Mouse (Mus musculus): ENCODE measurements around the gene Camsap2. TPM values are rescaled to one million over a fixed set of nuclear protein-coding genes. Genes with fewer than 3 reads are reported as not detected.
A peak's percentile ranks its signal among the peaks of the same experiment; 100 is the strongest.

Gene Camsap2
- polyA plus RNA-seq, 1 experiment from 2014 or later: 38.2 TPM

DNA sequence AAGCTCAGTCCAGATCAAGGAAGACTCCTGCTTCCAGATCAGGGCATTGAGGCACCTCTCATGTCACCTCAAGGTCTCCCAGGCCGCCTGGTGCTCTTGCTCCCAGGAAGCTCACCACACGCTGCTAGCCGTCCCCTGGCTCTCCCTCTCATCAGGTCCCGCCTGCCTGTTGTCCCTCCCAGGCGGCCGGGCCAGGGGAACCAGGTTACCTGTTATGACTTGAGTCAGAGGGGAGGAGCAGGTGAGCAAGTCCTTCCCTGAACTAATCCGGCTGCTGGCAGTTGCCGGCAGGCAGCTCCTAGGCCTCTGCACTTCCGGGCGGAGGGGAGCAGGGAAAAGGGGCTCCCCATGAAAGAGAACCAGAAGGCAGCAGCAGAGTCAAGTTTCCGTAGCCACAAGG lies 115.7 kb downstream of the Camsap2 start:
- Histone ChIP-seq H3K4me3 (peak overlapping the region; percentile 5; the same call in 1 of the 2 replicates), H3K4me1 (peaks cover 65% of the 10 kb centered on the region), H3K27me3 (no peaks in the 10 kb centered on the region)

DNA sequence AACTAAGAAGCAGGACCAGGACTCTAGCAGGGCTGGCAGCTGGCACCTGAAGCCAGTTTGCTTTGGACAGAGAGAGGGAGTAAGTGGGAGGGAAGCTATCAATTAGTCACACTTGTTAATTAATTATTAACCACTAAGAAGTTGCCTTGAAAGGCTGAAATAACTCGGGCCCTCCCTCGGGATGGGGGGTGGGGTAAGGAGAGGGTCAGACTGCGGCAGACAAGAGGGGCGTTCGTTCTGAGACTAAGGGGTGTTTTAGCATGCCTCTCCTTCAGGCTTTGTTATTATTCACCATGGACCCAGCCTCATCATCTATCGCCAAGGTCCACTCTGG lies 116.9 kb downstream of the Camsap2 start:
- peak; percentile 32; the same call in 1 of the 2 replicates for ATAC-seq (ENCODE audit: low FRiP score)
- Histone ChIP-seq H3K4me2 (replicated peaks) (peak overlapping the region; percentile 32), H3K27me3 (no peaks in the 10 kb centered on the region), H3K4me1 (peaks cover 63% of the 10 kb centered on the region), H3K9me3 (replicated peaks) (no peaks in the 10 kb centered on the region), H3K36me3 (peaks cover 8% of the 10 kb centered on the region), H3K9ac (0 out of 2 replicates have a peak overlapping the region, but pooled peaks have one; percentile 11), H3K4me3 (no peak overlapping the region), H3K27ac (no peak overlapping the region)
- WGBS: 16% methylated on average over 6 of the region's 6 CpGs

More for the DNA sequence above, 115.7 kb downstream of the Camsap2 start:
- Histone ChIP-seq H3K36me3 (no peaks in the 10 kb centered on the region; the same call in 1 of the 2 replicates), H3K4me2 (replicated peaks) (peak overlapping the region; percentile 72), H3K9me3 (replicated peaks) (no peaks in the 10 kb centered on the region), H3K27ac (no peak overlapping the region; the same call in 1 of the 2 replicates), H3K9ac (peak overlapping the region; percentile 42)
- WGBS: 22% methylated on average over 11 of the region's 11 CpGs
- no peak for ATAC-seq (ENCODE audit: low FRiP score)

DNA sequence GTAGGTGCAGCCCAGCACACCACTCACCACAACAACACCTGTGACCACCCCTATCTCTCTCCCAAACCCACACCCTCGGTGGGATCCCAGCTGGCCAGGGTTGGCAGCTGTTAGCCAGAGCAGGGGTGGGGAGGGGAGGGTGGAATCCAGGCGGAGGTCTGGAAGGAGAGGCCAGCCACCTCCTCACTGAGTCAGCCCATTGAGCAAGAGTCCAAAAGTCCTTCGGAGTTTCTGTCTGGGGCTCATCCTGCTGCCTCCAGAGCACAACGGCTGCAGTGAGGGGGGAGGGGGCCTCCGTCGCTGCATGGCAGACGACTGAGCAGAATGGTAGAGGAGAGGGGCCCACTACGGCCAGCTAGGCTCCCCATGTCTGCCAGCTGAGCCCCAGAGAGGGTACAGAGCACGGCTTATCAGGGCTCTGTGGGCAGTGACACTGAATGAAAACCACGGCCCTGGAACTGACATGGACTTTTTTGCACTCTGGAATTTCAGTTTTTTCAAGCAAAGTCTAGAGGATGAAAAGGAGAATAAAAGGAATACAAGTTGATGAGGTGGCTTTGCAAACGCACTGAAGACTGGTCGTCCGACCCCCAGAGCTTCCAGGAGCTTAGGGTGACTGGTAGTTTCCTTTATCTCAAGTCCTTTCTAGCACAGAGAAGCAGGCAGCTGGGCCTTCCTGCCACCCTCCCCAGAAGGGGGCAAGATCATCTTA lies 117.4 kb downstream of the Camsap2 start:
- peaks cover 12% of the 10 kb centered on the region for H3K36me3 ChIP-seq
- no peak overlapping the region; the same call in 1 of the 2 replicates for H3K9ac ChIP-seq
- H3K27ac ChIP-seq: no peak overlapping the region
- peak overlapping the region; percentile 32 for H3K4me2 ChIP-seq (replicated peaks)
- H3K4me3 ChIP-seq: no peak overlapping the region
- H3K27me3 ChIP-seq: no peaks in the 10 kb centered on the region
- WGBS: 11% methylated on average over 13 of the region's 13 CpGs
- no peaks in the 10 kb centered on the region for H3K9me3 ChIP-seq (replicated peaks)
- ATAC-seq (ENCODE audit: low FRiP score): peak; percentile 44
- H3K4me1 ChIP-seq: peaks cover 62% of the 10 kb centered on the region

DNA sequence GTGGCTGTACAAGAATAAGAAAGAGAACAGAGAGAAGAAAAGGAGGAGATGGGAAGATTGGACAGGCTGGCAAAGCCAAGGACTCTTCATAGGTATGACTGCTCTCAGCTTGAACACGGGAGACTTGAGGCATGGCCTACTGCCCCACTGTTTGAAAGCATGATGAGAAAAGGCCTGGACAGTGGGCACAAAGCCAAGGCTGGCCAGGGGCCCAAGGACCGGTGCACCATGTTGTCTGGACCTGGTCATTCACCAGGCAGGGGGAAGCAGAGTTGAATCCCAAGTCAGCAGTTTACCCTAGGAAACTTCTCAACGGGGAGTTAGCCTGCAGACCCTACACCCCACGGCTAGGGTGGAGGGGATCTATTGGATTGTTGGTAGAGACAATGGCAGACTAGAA lies 118.0 kb downstream of the Camsap2 start:
- H3K4me1 ChIP-seq: peaks cover 57% of the 10 kb centered on the region
- ATAC-seq (ENCODE audit: low FRiP score): no peak

DNA sequence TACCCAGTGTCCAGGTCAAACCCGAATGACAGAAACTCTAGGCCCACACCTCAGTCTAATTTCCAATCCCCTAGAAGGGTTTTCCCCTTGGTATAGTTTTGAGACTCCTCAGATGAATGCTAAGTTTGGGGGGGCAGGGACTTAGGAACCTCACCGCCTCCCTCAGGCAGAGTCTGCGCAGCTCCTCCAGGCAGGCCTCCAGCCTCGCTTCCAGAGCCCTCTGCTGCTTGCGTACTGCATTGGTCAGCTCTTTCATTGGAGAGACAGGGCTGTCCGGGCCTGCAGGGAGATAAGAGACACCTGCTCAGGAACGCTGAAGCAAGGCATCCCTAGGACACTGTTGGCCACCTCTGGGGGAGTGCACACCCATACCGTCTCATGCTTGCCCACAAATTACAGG lies 119.3 kb downstream of the Camsap2 start:
- no peak for ATAC-seq (ENCODE audit: low FRiP score)
- 95% methylated on average over 8 of the region's 8 CpGs for WGBS

More for the DNA sequence above, 118.0 kb downstream of the Camsap2 start:
- Histone ChIP-seq H3K27ac (no peak overlapping the region), H3K4me2 (replicated peaks) (peak overlapping the region; percentile 32; the same call in 1 of the 2 replicates), H3K9me3 (replicated peaks) (no peaks in the 10 kb centered on the region), H3K4me3 (no peak overlapping the region), H3K9ac (no peak overlapping the region; the same call in 1 of the 2 replicates), H3K27me3 (no peaks in the 10 kb centered on the region), H3K36me3 (peaks cover 12% of the 10 kb centered on the region)
- 61% methylated on average over 4 of the region's 4 CpGs for WGBS

DNA sequence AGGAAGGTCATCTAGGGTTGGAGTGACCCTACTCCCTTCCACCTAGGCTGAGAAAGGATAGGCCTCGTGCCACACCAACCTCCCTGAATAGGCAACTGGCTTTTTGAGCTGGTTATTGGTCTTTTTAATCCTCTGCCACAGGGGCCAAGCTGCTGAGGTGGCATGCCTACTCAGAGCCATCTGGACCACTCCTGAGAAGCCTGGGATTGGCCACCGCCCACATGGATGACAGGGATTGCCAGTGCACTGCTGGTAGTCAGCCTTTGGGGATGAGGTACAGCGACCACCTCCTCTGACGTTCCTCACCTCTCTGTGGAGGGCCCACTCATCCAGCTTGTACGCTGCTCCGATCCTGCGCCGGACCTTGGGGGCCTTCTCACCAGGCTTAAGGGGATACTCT lies 120.1 kb downstream of the Camsap2 start:
- Histone ChIP-seq H3K9me3 (replicated peaks) (no peaks in the 10 kb centered on the region), H3K4me1 (peaks cover 38% of the 10 kb centered on the region), H3K9ac (no peak overlapping the region), H3K4me3 (no peak overlapping the region), H3K27me3 (no peaks in the 10 kb centered on the region), H3K4me2 (replicated peaks) (no peak overlapping the region), H3K36me3 (peaks cover 12% of the 10 kb centered on the region), H3K27ac (no peak overlapping the region)
- WGBS: 93% methylated on average over 8 of the region's 8 CpGs
- ATAC-seq (ENCODE audit: low FRiP score): no peak

More for the DNA sequence above, 119.3 kb downstream of the Camsap2 start:
- Histone ChIP-seq H3K27me3 (no peaks in the 10 kb centered on the region), H3K9me3 (replicated peaks) (no peaks in the 10 kb centered on the region), H3K9ac (no peak overlapping the region), H3K4me3 (no peak overlapping the region), H3K4me2 (replicated peaks) (no peak overlapping the region), H3K27ac (no peak overlapping the region), H3K4me1 (peaks cover 46% of the 10 kb centered on the region), H3K36me3 (peaks cover 12% of the 10 kb centered on the region)

DNA sequence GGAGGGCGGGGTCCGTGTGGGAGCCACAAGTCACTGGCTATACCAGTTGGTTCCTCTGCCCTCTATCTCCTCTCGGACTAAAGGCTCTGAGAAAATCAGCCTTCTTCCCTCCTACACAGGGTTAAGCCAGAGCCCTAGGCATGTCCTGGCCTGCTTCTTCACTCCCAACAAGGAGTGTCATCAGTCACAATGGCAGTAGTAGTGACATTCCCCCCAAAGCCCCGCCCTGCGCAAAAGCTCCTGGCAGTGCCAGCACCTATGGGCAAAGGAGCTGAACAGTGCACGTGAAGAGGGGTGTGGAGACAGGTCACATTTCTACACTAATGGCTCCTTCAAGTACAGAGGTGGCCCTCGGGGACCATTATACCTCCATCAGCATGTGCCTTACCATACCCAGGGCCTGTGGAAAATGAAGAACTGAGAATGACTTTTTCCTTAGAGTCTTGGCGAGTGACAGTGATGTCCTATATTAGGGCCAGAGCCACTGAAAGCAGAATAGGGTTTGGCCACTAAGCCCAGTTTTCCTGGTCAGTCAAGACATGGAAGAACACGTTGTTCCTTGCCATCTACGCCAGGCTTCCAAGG lies 122.1 kb downstream of the Camsap2 start:
- Histone ChIP-seq H3K4me1 (peaks cover 18% of the 10 kb centered on the region), H3K36me3 (peaks cover 28% of the 10 kb centered on the region), H3K27me3 (no peaks in the 10 kb centered on the region), H3K9ac (no peak overlapping the region), H3K27ac (no peak overlapping the region), H3K4me2 (replicated peaks) (no peak overlapping the region), H3K9me3 (replicated peaks) (no peaks in the 10 kb centered on the region), H3K4me3 (no peak overlapping the region)
- no peak for ATAC-seq (ENCODE audit: low FRiP score)
- WGBS: 87% methylated on average over 10 of the region's 10 CpGs

DNA sequence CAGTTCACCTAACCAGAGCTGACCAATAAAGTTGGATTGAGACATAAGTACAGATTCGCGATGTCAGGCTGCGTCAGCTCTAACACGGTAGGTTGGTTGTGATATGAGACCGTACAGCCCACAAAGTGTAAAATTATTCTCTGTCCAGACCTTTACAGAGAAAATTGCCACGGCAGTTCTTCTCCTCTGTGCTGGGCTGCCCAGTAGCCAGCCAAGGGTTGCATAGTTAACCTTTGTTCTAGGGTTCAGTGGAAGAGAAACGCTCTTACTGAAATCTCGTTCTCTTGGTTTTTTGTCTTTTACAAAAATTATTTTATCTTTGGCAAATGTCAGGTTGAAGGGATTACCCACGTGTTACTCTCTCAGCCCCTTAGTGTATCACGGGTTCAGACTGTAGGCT lies 123.5 kb downstream of the Camsap2 start:
- no peak overlapping the region for H3K27ac ChIP-seq
- ATAC-seq (ENCODE audit: low FRiP score): no peak
- no peaks in the 10 kb centered on the region for H3K9me3 ChIP-seq (replicated peaks)
- H3K4me1 ChIP-seq: peaks cover 5% of the 10 kb centered on the region; the same call in 1 of the 2 replicates
- H3K36me3 ChIP-seq: peaks cover 42% of the 10 kb centered on the region
- 90% methylated on average over 10 of the region's 10 CpGs for WGBS
- no peak overlapping the region for H3K4me3 ChIP-seq
- H3K9ac ChIP-seq: no peak overlapping the region
- H3K4me2 ChIP-seq (replicated peaks): no peak overlapping the region
- H3K27me3 ChIP-seq: no peaks in the 10 kb centered on the region

DNA sequence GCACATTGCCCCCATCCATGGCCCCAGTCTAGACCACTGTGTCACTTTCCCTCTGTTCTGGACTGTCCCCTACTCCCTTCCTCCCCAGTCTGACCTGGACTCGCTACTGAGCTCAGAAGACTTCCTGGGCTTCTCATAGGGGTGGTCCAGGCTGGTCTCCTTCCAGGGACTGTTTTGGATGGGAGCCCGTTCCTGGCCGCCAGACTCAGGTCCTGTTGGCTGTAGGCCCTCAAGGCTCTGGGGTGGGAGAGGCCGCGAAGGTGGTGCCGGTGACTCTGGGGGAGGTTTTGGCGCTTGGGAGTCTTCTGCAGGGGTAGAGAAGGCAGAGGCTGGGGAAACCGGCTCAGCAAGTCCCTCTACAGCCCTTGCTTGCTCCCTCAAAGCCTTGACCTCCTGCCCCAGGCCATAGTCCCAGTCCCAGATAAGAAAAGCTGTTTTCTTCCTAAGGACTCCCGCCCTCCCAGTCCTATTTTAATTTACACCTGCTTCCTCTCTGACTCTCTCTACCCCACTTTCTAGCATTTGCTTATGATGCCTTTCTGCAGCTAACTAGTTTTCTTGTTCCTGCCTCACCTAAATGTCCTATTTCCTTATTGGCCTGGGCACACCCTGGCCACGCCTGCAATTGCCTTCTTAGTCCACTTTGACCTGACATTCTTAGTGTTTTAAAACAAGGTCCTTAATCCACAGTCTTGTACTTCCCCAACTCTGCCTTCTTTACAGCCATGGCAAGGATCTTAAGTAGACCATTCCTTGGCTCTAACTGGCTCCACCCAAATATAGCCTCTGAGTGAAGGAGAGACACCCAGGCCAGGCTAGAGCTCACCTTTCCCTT lies 125.7 kb downstream of the Camsap2 start:
- 85% methylated on average over 10 of the region's 10 CpGs for whole genome bisulfite sequencing
- peaks cover 55% of the 10 kb centered on the region for H3K36me3 ChIP-seq

More for the DNA sequence above, 125.7 kb downstream of the Camsap2 start:
- Histone ChIP-seq H3K4me3 (no peak overlapping the region), H3K4me1 (peaks cover under 1% of the 10 kb centered on the region; the same call in 1 of the 2 replicates), H3K27ac (no peak overlapping the region), H3K9ac (no peak overlapping the region), H3K4me2 (replicated peaks) (no peak overlapping the region), H3K27me3 (no peaks in the 10 kb centered on the region), H3K9me3 (replicated peaks) (no peaks in the 10 kb centered on the region)
- no peak for ATAC-seq (ENCODE audit: low FRiP score)

Other genes with a start within 250 kb of the Camsap2 start
- gene Kif21b, start 214.7 kb downstream of the Camsap2 start, polyA plus RNA-seq (2016; fragmentation: Nextera tagmentation; extraction: Ambion mirVana): 39.1 and 44.7 TPM in 2 replicates
- 0.34 TPM in 1 of 2 replicates, not detected in the other for gene Mroh3, start 133.3 kb downstream of the Camsap2 start, polyA plus RNA-seq (2016; fragmentation: Nextera tagmentation; extraction: Ambion mirVana)
- 13.2 and 13.8 TPM in 2 replicates for gene Inava, start 111.8 kb downstream of the Camsap2 start, polyA plus RNA-seq (2016; fragmentation: Nextera tagmentation; extraction: Ambion mirVana)
- gene Gpr25, start 85.2 kb downstream of the Camsap2 start, polyA plus RNA-seq (2016; fragmentation: Nextera tagmentation; extraction: Ambion mirVana): not detected in 2 replicates
- gene Ddx59, start 69.2 kb upstream of the Camsap2 start, polyA plus RNA-seq (2016; fragmentation: Nextera tagmentation; extraction: Ambion mirVana): 17.5 and 18.2 TPM in 2 replicates
- 5.3 and 6.4 TPM in 2 replicates for gene Kif14, start 120.2 kb upstream of the Camsap2 start, polyA plus RNA-seq (2016; fragmentation: Nextera tagmentation; extraction: Ambion mirVana)

Measured in hindbrain, embryonic 12.5 days (tissue).